Mouse (Mus musculus) retina, embryonic 14.5 days (tissue): ENCODE results near the gene Rhof.
A peak's percentile ranks its signal among the peaks of the same experiment; 100 is the strongest.

Experiments used
- DNase-seq: peaks from one replicate; pipeline ENCODE4 v3.0.0-alpha.2; 2015; ENCODE audit warnings: low spot score

Gene Rhof

DNA sequence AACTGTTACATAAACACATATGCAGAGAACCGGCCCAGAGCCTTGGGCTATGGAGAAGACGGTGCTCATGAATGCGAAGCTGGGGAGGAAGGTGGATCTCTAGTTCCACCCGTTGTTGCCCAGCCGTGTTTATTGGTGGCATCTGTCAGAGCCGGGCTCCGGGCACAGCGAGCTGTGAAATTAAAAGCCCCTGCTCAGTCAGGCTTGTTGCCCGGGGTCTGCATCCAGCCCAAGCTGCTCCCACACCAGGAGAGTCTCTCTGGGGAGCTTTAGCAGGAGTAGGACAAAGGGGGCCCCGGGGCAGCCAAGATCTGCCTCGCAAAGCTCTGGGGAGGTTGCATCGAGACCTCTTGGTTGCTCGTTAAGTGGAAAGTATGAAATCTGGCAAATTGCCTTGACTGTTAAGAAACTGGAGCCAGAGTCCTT is 22.2 kb downstream of the Rhof start:
- peak; percentile 59 for DNase-seq

DNA sequence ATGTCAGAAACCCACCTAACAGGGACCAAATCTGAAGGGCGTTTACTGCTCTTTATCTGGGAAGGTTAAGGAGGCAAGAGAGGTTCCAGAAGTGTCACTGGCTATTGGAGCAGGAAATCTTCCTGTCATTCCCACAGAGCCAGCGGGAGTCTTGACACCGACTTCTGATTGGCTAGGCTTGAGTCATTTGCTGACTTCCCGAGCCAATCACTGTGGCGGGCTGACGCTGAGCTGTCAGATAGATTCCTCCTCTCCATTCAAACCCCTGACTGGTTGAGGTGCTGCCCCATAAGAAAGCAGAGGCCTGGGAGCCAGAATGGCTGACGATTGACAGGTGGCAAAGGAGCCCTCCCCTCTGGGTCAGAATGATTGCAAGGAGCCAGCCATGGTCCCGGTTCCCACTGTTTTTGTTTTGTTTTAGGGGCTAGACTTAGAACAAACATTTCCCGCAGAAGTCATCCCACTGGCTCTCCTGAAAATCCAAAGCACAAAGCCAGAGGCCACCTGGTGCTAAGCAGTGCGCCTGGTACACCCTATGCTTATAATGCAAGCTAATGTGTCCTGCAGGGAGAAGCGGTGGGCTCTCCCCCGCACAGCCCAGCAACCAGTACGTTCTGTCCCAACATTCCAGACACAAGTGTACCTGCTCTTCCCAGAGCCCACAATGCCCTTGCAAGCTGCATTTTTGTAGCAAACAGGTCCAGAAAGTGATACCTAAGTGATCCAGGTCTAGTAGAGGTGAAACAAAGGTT is 22.9 kb downstream of the Rhof start:
- peak; percentile 82 for DNase-seq

DNA sequence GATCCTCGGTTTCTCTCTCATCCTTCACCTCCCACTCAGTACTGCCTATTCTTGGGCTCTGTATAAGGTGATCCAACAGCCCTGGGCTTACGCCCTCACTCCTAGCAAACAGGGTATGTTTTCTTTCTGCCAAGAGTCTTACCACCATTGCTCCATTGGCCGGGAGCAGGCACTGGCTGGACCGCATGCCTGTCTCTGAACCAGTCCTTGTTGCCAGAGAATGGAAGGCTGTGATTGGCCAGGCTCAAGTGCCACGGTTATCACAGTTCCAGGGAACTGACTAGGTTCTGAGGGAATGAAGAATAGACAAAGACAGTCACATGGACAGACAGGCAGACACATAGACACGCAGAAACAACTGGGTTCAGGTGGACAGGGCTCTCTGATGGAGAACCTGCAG is 27.7 kb downstream of the Rhof start:
- no peak for DNase-seq

DNA sequence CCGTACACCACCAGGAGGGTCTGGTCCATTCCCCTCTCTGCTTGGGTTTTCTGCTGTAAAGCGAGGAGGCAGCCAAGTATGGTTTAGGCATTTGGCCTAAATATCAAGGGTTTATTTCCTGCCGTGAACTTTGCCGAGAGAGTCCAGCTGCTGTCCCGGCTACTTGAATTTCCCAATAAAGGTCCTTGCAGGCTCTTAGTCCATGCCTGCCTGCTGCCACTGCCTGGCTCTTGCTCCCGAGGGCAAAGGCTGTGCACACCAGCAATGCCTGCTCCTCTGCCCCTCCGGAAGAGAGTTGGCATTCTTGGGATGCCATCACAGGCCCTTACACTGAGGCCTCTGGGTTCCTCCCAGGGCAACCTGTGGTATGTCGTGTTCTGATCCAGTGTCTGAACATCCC is 28.9 kb downstream of the Rhof start:
- DNase-seq: no peak

DNA sequence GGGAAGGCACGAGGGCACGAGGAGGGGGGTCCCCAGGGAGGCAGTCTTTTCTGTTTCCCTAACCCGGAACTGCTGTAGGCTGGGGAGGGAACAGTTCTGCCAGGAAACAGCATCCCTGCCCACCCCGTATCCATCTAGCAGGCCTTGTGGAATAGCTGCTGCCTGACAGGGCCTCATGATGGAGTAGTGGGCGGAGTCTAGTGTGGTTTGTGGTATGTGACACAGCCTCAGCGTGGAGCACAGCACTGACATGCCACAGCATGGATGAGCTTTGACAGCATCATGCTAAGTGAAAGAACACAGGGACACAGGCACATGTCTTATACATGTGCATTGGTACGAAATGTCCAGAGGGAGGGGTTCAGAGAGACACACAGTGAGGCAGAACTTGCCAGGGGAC is 30.1 kb downstream of the Rhof start:
- no peak for DNase-seq

DNA sequence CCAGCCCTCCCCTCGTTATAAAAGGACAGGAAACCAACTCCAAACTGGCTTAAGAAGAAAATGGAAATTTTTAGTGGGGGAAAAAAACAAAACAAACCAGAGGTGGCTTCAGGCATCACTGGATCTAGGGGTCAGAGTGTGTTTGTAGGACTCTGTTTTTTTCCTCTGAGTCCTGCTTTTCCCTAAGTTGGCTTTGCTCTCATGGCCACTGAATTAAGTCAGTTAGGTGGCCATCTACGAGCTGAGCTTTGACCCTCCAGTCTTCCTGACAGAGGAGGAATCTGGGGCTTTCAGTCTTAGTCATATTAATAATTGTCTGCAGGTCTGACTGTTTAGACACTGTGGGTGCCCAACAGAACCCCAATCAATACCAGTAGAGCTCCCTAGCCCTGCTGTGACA is 34.0 kb downstream of the Rhof start:
- no peak for DNase-seq

DNA sequence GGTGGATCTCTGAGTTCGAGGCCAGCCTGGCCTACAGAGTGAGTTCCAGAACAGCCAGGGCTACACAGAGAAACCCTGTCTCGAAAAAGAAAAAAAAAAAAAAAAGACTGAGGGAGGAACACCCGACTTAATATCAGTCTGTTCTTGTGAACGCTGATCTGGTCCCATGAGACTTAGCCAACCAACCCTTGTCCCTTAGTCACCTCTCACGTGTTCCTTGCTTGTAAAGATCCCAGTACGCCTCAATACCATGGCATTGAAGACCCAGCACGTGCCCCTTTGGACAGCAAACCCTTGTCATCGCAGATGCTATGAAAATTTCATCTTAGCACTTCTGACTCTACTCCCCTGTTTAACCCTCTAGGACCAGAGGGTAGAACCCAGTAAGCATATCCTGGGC is 36.2 kb downstream of the Rhof start:
- DNase-seq: no peak

DNA sequence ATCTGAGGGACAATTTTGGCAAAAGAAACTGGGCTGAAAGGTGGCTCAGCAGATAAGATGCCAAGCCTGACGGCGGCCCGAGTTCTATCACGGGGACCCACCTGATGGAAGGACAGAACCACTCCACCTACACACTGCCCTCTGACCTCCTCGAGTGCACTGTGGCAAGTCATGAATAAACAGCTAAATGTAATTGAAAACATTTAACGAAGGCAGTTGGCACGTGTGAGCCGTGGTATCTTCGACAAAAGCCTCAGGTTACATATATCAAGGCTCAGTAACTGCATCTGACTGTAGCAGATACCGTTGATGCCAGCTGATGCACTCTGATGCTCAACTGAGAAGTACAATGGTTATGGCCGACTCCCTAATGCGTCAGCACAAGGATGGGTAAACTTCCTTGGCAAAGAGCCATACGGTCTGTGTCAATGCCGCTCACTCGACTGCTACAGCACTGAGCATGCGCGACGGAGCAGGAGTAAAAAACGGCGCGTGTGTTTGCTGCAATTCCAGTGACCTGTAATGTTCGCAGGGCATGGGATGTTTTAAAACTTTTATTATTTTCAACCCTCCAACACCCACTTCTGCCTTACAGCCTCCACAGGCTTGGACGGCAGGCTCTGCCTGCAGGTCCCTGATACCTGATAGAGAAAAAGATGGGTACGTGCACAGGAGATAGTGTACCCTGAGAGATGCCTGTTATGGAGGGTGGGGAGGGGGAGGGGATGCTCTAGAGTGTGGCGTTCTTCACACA is 38.1 kb downstream of the Rhof start:
- DNase-seq: no peak

DNA sequence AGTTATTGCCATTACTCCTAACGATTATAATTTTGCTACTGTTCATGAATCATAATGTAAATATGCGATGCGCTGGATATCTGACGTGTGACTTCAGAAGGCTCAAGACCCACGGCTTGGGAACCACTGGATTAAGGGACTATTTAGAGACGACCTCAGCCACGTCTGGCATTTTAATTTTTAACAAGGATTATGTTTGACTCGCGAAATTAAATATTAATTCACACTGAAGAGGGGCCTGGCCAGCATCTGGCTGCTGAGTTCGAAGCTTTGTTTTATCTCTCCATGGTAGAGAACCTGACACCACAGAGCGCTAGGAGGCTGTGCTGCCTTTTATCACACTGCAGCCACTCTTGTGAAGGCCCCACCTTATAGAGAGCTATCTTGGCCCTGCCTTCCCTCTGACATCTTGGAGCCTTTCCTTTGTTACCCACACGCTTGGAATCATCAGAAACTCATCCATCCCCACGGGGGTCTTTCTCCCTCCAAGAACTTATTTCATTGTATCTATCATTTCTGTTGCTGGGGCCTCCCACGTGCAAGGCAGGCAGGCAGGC is 39.3 kb downstream of the Rhof start:
- DNase-seq: no peak

DNA sequence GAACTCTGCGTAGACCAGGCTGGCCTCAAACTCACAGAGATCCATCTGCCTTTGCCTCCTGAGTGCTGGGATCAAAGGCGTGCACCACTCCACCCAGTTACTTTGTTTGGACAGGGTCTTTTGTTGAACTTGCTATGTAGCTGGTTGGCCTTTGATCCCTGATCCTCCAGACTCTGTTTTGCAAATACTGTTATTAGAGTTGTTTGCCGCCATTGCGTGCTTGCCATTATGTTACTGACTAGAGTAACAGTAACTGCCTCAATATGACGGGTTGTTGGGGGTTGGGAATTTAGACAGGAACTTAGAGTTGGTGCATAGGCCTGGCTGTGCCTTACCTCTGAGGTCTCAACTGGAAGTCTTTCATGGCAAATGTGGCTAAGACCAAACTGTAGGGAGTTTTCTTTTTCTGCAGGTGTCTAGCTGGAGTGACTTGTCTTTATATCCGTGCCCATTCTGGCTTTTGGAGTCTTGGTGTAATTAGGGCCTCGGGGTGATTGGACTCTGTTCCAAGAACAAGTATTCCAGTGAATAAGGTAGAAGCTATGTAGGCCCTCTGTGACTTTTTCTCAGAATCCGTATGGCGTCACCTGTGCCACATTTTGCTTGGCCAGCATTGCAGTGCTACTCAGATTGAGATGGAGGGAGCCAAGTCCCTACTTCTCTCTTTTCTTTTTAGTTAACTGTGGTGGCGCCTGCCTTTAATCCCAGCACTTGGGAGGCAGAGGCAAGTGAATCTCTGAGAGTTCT is 41.8 kb downstream of the Rhof start:
- DNase-seq: no peak

DNA sequence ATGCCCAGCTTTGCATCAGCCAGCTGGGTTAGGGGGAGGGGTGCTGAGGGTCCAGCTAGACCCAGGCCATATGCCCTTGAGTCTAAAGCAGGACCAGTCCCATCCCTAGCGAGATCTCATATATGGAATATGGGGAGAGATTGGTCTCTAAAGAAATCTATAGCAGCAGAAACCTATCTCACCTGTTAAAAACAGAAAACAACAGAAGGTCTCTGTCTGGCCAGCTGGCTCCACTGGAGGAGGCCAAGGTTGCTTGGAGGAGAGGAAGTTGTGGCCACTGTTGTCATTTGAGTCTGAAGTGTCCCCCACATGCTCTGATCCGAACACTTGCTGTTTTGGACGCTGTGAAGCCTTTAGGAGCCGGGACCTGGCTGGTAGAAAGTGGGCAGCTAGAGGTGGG is 43.7 kb downstream of the Rhof start:
- no peak for DNase-seq

DNA sequence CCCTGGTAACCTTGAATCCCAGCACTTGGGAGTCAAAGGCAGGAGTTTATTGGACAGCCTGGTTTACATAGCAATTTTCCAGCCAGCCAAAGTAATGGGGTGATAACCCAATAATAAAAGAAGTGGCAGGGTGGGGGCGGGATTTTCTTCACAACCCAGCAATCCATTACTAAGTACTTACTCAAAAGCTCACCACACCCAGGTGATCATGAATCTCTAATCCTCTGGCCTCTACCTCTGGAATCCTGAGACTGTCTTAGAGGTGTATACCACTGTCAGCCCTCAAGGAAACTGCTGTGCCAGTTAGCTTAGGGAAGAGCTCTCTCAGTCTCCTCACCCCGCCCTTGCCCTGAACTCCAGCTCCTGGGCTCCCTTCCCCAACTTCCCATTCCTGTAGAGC is 46.0 kb downstream of the Rhof start:
- DNase-seq: no peak

DNA sequence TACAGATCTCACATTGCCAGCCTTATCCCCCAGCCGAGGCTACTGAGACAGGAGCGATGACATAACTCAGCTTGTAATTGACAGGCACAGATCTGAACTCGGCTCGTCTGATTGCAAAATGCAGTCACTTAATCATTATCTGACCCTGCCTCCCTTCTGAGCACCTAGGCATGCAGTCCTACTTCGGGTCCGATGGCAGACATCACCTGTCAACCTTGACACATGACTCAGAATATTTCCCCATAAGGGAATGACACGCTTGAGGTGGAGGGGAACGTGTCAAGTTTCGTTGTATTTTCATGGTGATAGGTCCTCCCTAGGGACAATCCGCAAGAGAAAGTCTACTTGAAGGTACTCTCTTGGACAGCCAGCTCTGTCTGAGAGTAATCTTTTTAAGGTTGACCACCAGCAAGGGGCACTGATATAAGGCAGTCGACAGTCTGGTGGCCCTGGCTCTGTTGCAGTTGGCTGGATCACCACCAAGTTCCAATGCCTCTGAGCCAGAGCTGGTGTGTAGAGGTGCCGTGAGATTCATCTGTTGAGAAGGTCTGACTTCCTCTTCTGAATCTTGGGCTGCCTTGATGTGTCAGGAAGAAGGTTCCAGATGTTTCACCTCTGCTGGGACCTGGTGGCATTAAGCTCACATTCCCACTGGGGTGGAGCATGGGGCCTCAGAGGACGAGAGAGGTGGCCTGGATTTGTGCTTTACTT is 49.0 kb downstream of the Rhof start:
- DNase-seq: no peak

DNA sequence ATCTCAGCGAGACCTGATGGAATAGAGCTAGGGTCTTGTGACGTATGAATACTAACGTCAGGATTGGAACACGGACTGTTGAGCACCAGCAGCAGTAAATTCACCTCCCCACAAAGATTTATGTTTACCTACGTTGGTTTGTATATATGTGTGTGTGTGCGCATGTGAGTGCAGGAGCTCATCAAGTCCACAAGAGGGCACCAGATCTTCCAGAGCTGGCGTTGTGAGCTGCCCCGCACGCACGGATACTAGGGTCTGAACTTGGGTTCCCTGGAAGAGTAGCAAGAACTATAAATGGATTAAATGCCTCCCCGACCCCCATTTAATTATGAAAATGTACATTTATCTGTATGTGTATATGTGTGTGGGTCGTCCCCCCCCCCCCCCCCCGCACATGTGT is 52.0 kb downstream of the Rhof start:
- no peak for DNase-seq

DNA sequence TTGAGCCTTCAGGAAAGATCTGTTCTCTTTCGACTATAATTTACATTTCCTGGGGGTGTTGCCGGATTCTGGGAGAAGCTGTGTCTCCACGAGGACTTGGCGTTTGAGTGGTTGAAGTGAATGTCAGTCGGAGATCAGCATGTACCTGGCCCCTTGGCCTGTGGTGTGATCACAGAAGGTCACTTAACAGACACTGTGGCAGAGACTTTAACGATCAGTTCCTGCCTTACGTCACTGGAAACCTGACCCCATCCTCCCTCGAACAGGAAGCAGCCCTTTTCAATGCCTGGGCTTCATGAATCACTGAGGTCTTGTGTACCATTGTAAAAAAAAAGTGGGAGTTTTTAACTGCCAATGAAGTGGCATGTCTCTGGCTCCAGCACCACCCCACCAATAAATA is 52.5 kb downstream of the Rhof start:
- no peak for DNase-seq

DNA sequence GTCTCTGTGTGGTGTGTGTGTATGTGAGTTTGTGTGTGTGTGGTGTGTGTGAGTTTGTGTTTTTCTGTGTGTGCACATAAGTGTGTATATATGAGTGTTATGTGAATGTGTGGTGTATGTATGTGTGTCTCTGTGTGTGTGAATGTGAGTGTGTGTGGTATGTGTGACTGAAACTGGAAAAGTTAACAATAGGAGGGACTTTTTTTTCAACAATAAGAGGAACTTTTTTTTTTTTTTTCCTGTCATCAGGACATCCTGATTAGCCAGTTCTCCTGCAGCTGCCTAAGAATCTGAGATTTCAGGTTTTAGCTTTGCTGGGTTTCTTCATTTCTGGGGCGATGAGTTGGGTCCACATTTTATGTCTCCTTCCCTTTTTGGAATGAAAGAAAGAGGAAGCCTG is 52.9 kb downstream of the Rhof start:
- DNase-seq: no peak

DNA sequence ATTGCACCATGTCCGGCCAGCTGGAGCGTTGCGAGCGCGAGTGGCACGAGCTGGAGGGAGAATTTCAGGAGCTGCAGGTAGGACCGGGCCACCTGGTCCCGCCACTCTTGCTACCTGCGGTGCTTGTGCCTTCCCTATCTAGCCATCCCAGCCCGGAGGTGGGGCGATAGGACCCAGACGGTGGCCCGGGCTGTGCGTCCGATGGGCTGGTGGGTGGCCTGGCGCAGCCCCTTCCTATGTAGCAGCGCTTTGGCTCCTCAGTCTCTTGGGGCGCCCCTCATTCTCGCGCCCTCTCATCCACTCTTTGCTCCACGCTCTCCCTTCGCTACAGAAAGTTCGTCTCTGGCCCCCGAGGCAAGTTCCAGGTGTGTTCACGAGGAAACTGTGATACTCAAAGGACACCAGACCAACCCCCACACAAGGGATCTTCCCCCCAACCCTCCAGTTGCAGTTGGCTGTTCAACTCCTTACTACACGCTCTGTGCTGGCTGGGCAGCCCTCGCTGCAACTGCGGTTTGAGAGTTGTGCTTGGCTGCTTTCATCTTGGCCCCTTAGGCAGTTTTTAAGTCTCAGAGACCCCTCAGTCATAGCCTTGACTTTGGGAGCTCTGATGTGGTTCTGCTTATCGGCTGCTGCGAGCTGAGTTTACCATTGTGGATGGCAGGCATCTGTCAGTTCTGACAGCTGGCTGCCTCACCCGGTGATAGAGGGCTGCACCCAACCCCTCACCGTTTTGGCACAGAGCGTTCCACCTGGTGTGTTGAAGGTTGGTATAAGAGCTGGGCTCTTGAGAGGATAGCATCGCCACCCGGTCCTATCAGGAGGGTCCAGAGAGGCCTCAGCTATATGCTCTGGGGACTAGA is 55.8 kb downstream of the Rhof start:
- no peak for DNase-seq

DNA sequence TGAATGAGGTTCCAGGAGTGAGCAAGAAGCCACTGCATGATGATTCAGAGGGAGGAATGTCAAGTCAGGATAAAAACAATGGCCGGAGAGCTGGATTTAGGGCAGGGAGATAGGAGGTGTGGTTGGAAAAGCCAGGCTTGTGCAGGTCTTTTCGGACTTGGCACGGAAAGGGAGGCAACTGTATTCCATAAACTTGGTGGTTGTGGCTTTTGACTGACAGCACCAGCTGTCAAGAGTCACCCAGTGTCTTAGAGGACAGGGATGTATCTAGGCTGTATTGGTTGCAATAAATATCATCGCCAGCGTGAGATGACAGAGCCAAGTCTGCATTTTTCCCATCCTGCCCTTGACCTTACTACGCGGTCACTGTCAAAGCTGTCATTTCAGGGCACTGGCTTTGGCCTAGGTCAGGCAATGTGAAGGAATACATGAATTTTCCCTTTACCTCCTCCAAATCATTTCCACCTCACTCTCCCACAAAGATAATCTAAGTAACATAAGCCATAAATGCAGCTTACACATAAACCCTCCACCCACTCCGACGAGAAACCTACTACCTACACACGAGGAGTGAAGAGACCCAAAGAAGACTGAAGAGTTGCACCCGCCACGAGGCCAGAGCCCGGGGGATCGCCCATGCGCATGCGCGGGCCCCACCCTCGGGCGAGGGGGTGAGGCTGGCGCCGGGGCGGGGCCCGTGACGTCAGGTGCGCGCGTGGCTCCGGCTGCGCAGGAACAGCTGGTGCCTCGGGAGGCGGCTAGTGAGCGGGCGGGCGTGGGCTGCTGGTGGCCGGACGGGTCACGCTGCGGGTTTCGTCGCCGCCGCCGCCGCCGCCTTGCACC is 56.7 kb downstream of the Rhof start:
- DNase-seq: peak; percentile 95

DNA sequence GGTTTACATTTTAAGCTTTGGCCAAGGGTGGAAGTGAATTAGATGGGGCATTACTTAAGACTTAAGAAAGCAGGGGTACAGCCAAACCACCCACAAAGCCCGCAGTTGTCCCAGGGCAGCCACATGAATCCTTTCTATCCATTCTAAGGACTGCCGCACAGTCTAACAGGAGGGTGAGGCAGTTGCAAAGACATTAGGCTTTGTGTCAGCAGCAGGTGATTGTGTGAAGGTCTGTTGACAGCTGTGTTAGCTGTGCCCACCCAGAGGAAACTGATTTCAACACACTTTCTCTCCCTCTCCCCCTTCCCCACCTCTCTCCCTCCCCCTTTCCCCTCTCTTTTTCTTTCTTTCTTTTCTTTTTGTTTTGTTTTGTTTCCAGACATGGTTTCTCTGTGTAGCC is 63.8 kb downstream of the Rhof start:
- no peak for DNase-seq

DNA sequence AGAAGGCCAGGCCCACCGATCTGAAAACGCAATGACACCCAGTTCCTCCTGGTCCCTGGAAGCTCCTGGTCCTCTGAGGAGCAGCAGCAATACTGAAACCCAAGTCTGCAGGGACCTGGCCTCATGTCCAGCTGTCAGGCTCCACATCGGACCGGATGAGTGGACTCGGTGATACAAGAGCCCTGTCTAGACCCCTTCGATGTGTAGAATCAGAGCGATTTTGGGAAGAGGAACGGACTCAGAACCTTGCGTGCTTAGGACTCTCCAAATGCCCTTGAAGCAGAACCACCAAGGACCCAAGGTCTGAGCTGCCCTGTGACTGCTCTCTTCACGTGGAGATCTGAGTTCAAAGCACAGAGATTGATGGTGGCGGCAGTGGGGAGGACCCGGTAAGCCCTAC is 64.4 kb downstream of the Rhof start, which contains the start of gene Tmem120b:
TSS of gene Tmem120b (plus strand) at position 301 of the 400 bp plus-strand sequence.
- no peak for DNase-seq
